Mouse (Mus musculus) megakaryocyte, adult 5-6 weeks (primary cell): ENCODE measurements around the gene Gm21983. TPM values are rescaled to one million over a fixed set of nuclear protein-coding genes. Genes with fewer than 3 reads are reported as not detected.

Experiments used
- ATAC-seq: 2 replicates; pipeline ENCODE4 v1.8.0; 2016; ENCODE audit warnings: mild to moderate bottlenecking, inconsistent platforms; ENCODE audit not compliant: poor library complexity, severe bottlenecking
- total RNA-seq, 2 experiments: library from RNA; stranded (forward) in 1 of 2; stranded (reverse) in 1 of 2; fragments of 153-499, 151-499 nt in 1 of 2; fragments of 221-1000, 200-1000 nt in 1 of 2; gene quantifications; 2 replicates each; pipeline versions ENCODE4 v1.2.3 to v1.2.4; 2015 to 2017

Gm21983 gene
- total RNA-seq (2015) (not detected in 2 replicates), total RNA-seq (2017) (not detected in 2 replicates)

- no peak for ATAC-seq
Measured at GRCm38 (mm10) chr7:27180837-27181695, at the start of gene Gm21983, which contains the start of gene Mia. TSS of gene Gm21983 (minus strand) at chr7:27181086. TSS of gene Mia (minus strand) at chr7:27181157.

GRCm38 (mm10) chr7:27228865-27229264 is 48.0 kb upstream of the Gm21983 start:
- peak; percentile 9 for ATAC-seq

GRCm38 (mm10) chr7:27228281-27228821 is 47.5 kb upstream of the Gm21983 start, which contains the start of gene Itpkc:
TSS of gene Itpkc (minus strand) at chr7:27228661.
- ATAC-seq: peak; percentile 86

- ATAC-seq: no peak
Measured at GRCm38 (mm10) chr7:27227676-27228075, 46.8 kb upstream of the Gm21983 start.

GRCm38 (mm10) chr7:27227276-27227675 is 46.4 kb upstream of the Gm21983 start:
- ATAC-seq: no peak

- no peak for ATAC-seq
Measured at GRCm38 (mm10) chr7:27224877-27225575, 44.1 kb upstream of the Gm21983 start.

- ATAC-seq: no peak
Measured at GRCm38 (mm10) chr7:27222538-27222937, 41.7 kb upstream of the Gm21983 start.

GRCm38 (mm10) chr7:27221939-27222338 is 41.1 kb upstream of the Gm21983 start:
- ATAC-seq: no peak

GRCm38 (mm10) chr7:27219937-27220336 is 39.1 kb upstream of the Gm21983 start:
- ATAC-seq: no peak

- ATAC-seq: no peak
Measured at GRCm38 (mm10) chr7:27218586-27218985, 37.7 kb upstream of the Gm21983 start.

- ATAC-seq: no peak
Measured at GRCm38 (mm10) chr7:27212626-27213025, 31.7 kb upstream of the Gm21983 start.

GRCm38 (mm10) chr7:27203730-27204449 is 23.0 kb upstream of the Gm21983 start:
- no peak for ATAC-seq

GRCm38 (mm10) chr7:27198779-27199178 is 17.9 kb upstream of the Gm21983 start:
- no peak for ATAC-seq

- no peak for ATAC-seq
Measured at GRCm38 (mm10) chr7:27198355-27198754, 17.5 kb upstream of the Gm21983 start.

GRCm38 (mm10) chr7:27197634-27198033 is 16.7 kb upstream of the Gm21983 start:
- ATAC-seq: no peak

- no peak for ATAC-seq
Measured at GRCm38 (mm10) chr7:27197136-27197535, 16.2 kb upstream of the Gm21983 start.

- ATAC-seq: peak; percentile 96
Measured at GRCm38 (mm10) chr7:27195681-27196611, 15.1 kb upstream of the Gm21983 start, which contains the start of the genes BC024978 and Snrpa. TSS of gene BC024978 (plus strand) at chr7:27195781. TSS of gene Snrpa (minus strand) at chr7:27196271.

- ATAC-seq: no peak
Measured at GRCm38 (mm10) chr7:27193731-27194130, 12.8 kb upstream of the Gm21983 start.

- ATAC-seq: no peak
Measured at GRCm38 (mm10) chr7:27192434-27192833, 11.5 kb upstream of the Gm21983 start.
